Mouse (Mus musculus): ENCODE measurements around the gene Lman1l. TPM values are rescaled to one million over a fixed set of nuclear protein-coding genes. Genes with fewer than 3 reads are reported as not detected.

Gene Lman1l
- polyA plus RNA-seq, 1 experiment from 2014 or later: not detected

GRCm38 (mm10) chr9:57597929-57598382, 22.6 kb downstream of the Lman1l start:
- H3K9me3 ChIP-seq (ENCODE audit: low read length): no peaks in the 10 kb centered on the region
- H3K4me3 ChIP-seq (ENCODE audit: low read length): no peak overlapping the region
- no peaks in the 10 kb centered on the region for H3K27me3 ChIP-seq (ENCODE audit: insufficient read depth, low read length)
- WGBS: 21% methylated on average over 4 of the region's 4 CpGs
- no peak overlapping the region for H3K9ac ChIP-seq (replicated peaks; ENCODE audit: low read length)
- H3K4me2 ChIP-seq (replicated peaks; ENCODE audit: low read depth, low read length): no peak overlapping the region
- H3K36me3 ChIP-seq (ENCODE audit: insufficient read depth, low read length): peaks cover 16% of the 10 kb centered on the region
- peak; percentile 13; the same call in 1 of the 2 replicates for ATAC-seq (ENCODE audit: low FRiP score, low TSS enrichment)
- H3K4me1 ChIP-seq (ENCODE audit: insufficient read depth, low read length): peaks cover 40% of the 10 kb centered on the region
- H3K27ac ChIP-seq (ENCODE audit: low read length): no peak overlapping the region

GRCm38 (mm10) chr9:57597265-57597664, 23.3 kb downstream of the Lman1l start:
- H3K36me3 ChIP-seq (ENCODE audit: insufficient read depth, low read length): peaks cover 19% of the 10 kb centered on the region
- peaks cover 40% of the 10 kb centered on the region for H3K4me1 ChIP-seq (ENCODE audit: insufficient read depth, low read length)
- no peak overlapping the region for H3K4me3 ChIP-seq (ENCODE audit: low read length)
- H3K27ac ChIP-seq (ENCODE audit: low read length): no peak overlapping the region
- H3K4me2 ChIP-seq (replicated peaks; ENCODE audit: low read depth, low read length): no peak overlapping the region
- H3K9me3 ChIP-seq (ENCODE audit: low read length): no peaks in the 10 kb centered on the region
- whole genome bisulfite sequencing: 82% methylated on average over 8 of the region's 8 CpGs
- H3K9ac ChIP-seq (replicated peaks; ENCODE audit: low read length): 0 out of 2 replicates have a peak overlapping the region, but pooled peaks have one; percentile 4
- ATAC-seq (ENCODE audit: low FRiP score, low TSS enrichment): no peak
- no peaks in the 10 kb centered on the region for H3K27me3 ChIP-seq (ENCODE audit: insufficient read depth, low read length)

- Histone ChIP-seq H3K36me3 (ENCODE audit: insufficient read depth, low read length) (peaks cover 19% of the 10 kb centered on the region), H3K4me2 (replicated peaks; ENCODE audit: low read depth, low read length) (no peak overlapping the region), H3K27me3 (ENCODE audit: insufficient read depth, low read length) (no peaks in the 10 kb centered on the region), H3K4me1 (ENCODE audit: insufficient read depth, low read length) (peaks cover 35% of the 10 kb centered on the region), H3K4me3 (ENCODE audit: low read length) (no peak overlapping the region), H3K27ac (ENCODE audit: low read length) (no peak overlapping the region), H3K9me3 (ENCODE audit: low read length) (no peaks in the 10 kb centered on the region), H3K9ac (replicated peaks; ENCODE audit: low read length) (no peak overlapping the region)
- peak; percentile 5; the same call in 1 of the 2 replicates for ATAC-seq (ENCODE audit: low FRiP score, low TSS enrichment)
- 49% methylated on average over 9 of the region's 9 CpGs for WGBS
Observed at GRCm38 (mm10) chr9:57594174-57594509, 26.4 kb downstream of the Lman1l start.

- H3K9me3 ChIP-seq (ENCODE audit: low read length): no peaks in the 10 kb centered on the region
Observed at GRCm38 (mm10) chr9:57593454-57594173, 27.0 kb downstream of the Lman1l start.

GRCm38 (mm10) chr9:57590726-57591125, 29.8 kb downstream of the Lman1l start:
- Histone ChIP-seq H3K9me3 (ENCODE audit: low read length) (no peaks in the 10 kb centered on the region), H3K36me3 (ENCODE audit: insufficient read depth, low read length) (peaks cover 38% of the 10 kb centered on the region), H3K9ac (replicated peaks; ENCODE audit: low read length) (no peak overlapping the region), H3K27me3 (ENCODE audit: insufficient read depth, low read length) (no peaks in the 10 kb centered on the region), H3K4me3 (ENCODE audit: low read length) (no peak overlapping the region), H3K4me1 (ENCODE audit: insufficient read depth, low read length) (peaks cover 22% of the 10 kb centered on the region), H3K4me2 (replicated peaks; ENCODE audit: low read depth, low read length) (peak overlapping the region; percentile 91; the same call in 1 of the 2 replicates), H3K27ac (ENCODE audit: low read length) (no peak overlapping the region)
- no peak for ATAC-seq (ENCODE audit: low FRiP score, low TSS enrichment)
- WGBS: 48% methylated on average over 5 of the region's 5 CpGs

More at GRCm38 (mm10) chr9:57593454-57594173, 27.0 kb downstream of the Lman1l start:
- Histone ChIP-seq H3K27me3 (ENCODE audit: insufficient read depth, low read length) (no peaks in the 10 kb centered on the region), H3K36me3 (ENCODE audit: insufficient read depth, low read length) (peaks cover 19% of the 10 kb centered on the region), H3K27ac (ENCODE audit: low read length) (no peak overlapping the region), H3K4me1 (ENCODE audit: insufficient read depth, low read length) (peaks cover 35% of the 10 kb centered on the region), H3K4me3 (ENCODE audit: low read length) (no peak overlapping the region), H3K4me2 (replicated peaks; ENCODE audit: low read depth, low read length) (no peak overlapping the region), H3K9ac (replicated peaks; ENCODE audit: low read length) (no peak overlapping the region)
- 35% methylated on average over 12 of the region's 12 CpGs for WGBS
- ATAC-seq (ENCODE audit: low FRiP score, low TSS enrichment): peak; percentile 28

- Histone ChIP-seq H3K4me1 (ENCODE audit: insufficient read depth, low read length) (peaks cover 22% of the 10 kb centered on the region), H3K4me3 (ENCODE audit: low read length) (peak within 1 kb of the TSS; percentile 77), H3K27me3 (ENCODE audit: insufficient read depth, low read length) (no peaks in the 10 kb centered on the region), H3K36me3 (ENCODE audit: insufficient read depth, low read length) (peaks cover 28% of the 10 kb centered on the region), H3K4me2 (replicated peaks; ENCODE audit: low read depth, low read length) (peak within 1 kb of the TSS; percentile 91), H3K27ac (ENCODE audit: low read length) (peak within 1 kb of the TSS; percentile 91), H3K9ac (replicated peaks; ENCODE audit: low read length) (peak within 1 kb of the TSS; percentile 84), H3K9me3 (ENCODE audit: low read length) (no peaks in the 10 kb centered on the region)
- under 1% methylated on average over 58 of the region's 58 CpGs for WGBS
- ATAC-seq (ENCODE audit: low FRiP score, low TSS enrichment): peak; percentile 83
Observed at GRCm38 (mm10) chr9:57589224-57590126, 31.1 kb downstream of the Lman1l start, which contains the start of gene Ulk3. Ulk3 (plus strand) TSS chr9:57589452.

- 86% methylated on average over 3 of the region's 3 CpGs for WGBS
- Histone ChIP-seq H3K9me3 (ENCODE audit: low read length) (no peaks in the 10 kb centered on the region), H3K4me3 (ENCODE audit: low read length) (no peak overlapping the region), H3K36me3 (ENCODE audit: insufficient read depth, low read length) (peaks cover 52% of the 10 kb centered on the region), H3K9ac (replicated peaks; ENCODE audit: low read length) (no peak overlapping the region), H3K27ac (ENCODE audit: low read length) (no peak overlapping the region), H3K4me1 (ENCODE audit: insufficient read depth, low read length) (peaks cover 8% of the 10 kb centered on the region; the same call in 1 of the 2 replicates), H3K27me3 (ENCODE audit: insufficient read depth, low read length) (no peaks in the 10 kb centered on the region), H3K4me2 (replicated peaks; ENCODE audit: low read depth, low read length) (no peak overlapping the region)
- ATAC-seq (ENCODE audit: low FRiP score, low TSS enrichment): no peak
Observed at GRCm38 (mm10) chr9:57584991-57585390, 35.6 kb downstream of the Lman1l start.

- H3K4me3 ChIP-seq (ENCODE audit: low read length): no peak overlapping the region
- H3K4me2 ChIP-seq (replicated peaks; ENCODE audit: low read depth, low read length): no peak overlapping the region
- 86% methylated on average over 6 of the region's 6 CpGs for WGBS
- H3K27me3 ChIP-seq (ENCODE audit: insufficient read depth, low read length): no peaks in the 10 kb centered on the region
- no peak for ATAC-seq (ENCODE audit: low FRiP score, low TSS enrichment)
- no peak overlapping the region for H3K9ac ChIP-seq (replicated peaks; ENCODE audit: low read length)
- H3K4me1 ChIP-seq (ENCODE audit: insufficient read depth, low read length): no peaks in the 10 kb centered on the region
- no peaks in the 10 kb centered on the region for H3K9me3 ChIP-seq (ENCODE audit: low read length)
- H3K36me3 ChIP-seq (ENCODE audit: insufficient read depth, low read length): peaks cover 46% of the 10 kb centered on the region
- no peak overlapping the region for H3K27ac ChIP-seq (ENCODE audit: low read length)
Observed at GRCm38 (mm10) chr9:57577144-57577849, 43.3 kb downstream of the Lman1l start.

- H3K27ac ChIP-seq (ENCODE audit: low read length): no peak overlapping the region
- H3K4me3 ChIP-seq (ENCODE audit: low read length): no peak overlapping the region
- H3K27me3 ChIP-seq (ENCODE audit: insufficient read depth, low read length): no peaks in the 10 kb centered on the region
- no peaks in the 10 kb centered on the region for H3K9me3 ChIP-seq (ENCODE audit: low read length)
- no peak overlapping the region for H3K9ac ChIP-seq (replicated peaks; ENCODE audit: low read length)
- WGBS: 81% methylated on average over 3 of the region's 3 CpGs
- H3K36me3 ChIP-seq (ENCODE audit: insufficient read depth, low read length): peaks cover 29% of the 10 kb centered on the region; the same call in 1 of the 2 replicates
- H3K4me1 ChIP-seq (ENCODE audit: insufficient read depth, low read length): no peaks in the 10 kb centered on the region
- no peak overlapping the region for H3K4me2 ChIP-seq (replicated peaks; ENCODE audit: low read depth, low read length)
- no peak for ATAC-seq (ENCODE audit: low FRiP score, low TSS enrichment)
Observed at GRCm38 (mm10) chr9:57575577-57575976, 45.0 kb downstream of the Lman1l start.

All from kidney, embryonic 16.5 days (tissue).